Mouse (Mus musculus) C2C12 (cell line): ENCODE results near the gene Bmf. TPM values are rescaled to one million over a fixed set of nuclear protein-coding genes. Genes with fewer than 3 reads are reported as not detected.

Experiments used
- H3K27me3 ChIP-seq: one replicate; pipeline ENCODE4 v1.6.1; 2011; ENCODE audit not compliant: control insufficient read depth, insufficient read depth, insufficient read length
- H3K36me3 ChIP-seq: one replicate; pipeline ENCODE4 v1.6.1; 2011; ENCODE audit not compliant: control insufficient read depth, insufficient read depth
- H3K4me3 ChIP-seq: one replicate; pipeline ENCODE4 v1.5.1; 2011; ENCODE audit warnings: mild to moderate bottlenecking, control low read depth; ENCODE audit not compliant: poor library complexity, insufficient read depth, severe bottlenecking
- H3K79me2 ChIP-seq: one replicate; pipeline ENCODE4 v1.6.1; 2011; ENCODE audit not compliant: control insufficient read depth, insufficient read depth
- H3K79me3 ChIP-seq: one replicate; pipeline ENCODE4 v1.6.1; 2011; ENCODE audit warnings: low read depth, control low read depth
- H3ac ChIP-seq: one replicate; pipeline ENCODE3; 2011; ENCODE audit warnings: low read depth; ENCODE audit not compliant: control insufficient read depth, insufficient read length
- CEBPB ChIP-seq: IDR thresholded peaks from one replicate; pipeline ENCODE4 v1.6.1; 2011; ENCODE audit warnings: low read depth, mild to moderate bottlenecking, control low read depth, moderate library complexity
- CTCF ChIP-seq: IDR thresholded peaks from one replicate; pipeline ENCODE4 v1.5.1; 2011; ENCODE audit not compliant: control insufficient read depth, insufficient read depth, insufficient read length
- FOSL1 ChIP-seq: IDR thresholded peaks from one replicate; pipeline ENCODE4 v1.8.0; 2011; ENCODE audit warnings: mild to moderate bottlenecking, low read length; ENCODE audit not compliant: poor library complexity, insufficient read depth, severe bottlenecking
- MAX ChIP-seq: IDR thresholded peaks from one replicate; pipeline ENCODE4 v1.6.1; 2011; ENCODE audit warnings: mild to moderate bottlenecking, control low read depth
- MYOD1 ChIP-seq: IDR thresholded peaks from one replicate; pipeline ENCODE4 v1.6.1; 2011; ENCODE audit warnings: low read depth; ENCODE audit not compliant: control insufficient read depth, insufficient read length
- MYOG ChIP-seq: IDR thresholded peaks from one replicate; pipeline ENCODE4 v1.6.1; 2011; ENCODE audit not compliant: control insufficient read depth, insufficient read length; ENCODE audit errors: extremely low read depth
- USF1 ChIP-seq: IDR thresholded peaks from one replicate; pipeline ENCODE4 v1.6.1; 2011; ENCODE audit warnings: low read depth, mild to moderate bottlenecking, control low read depth, moderate library complexity
- polyA plus RNA-seq: library from polyadenylated mRNA; unstranded; fragments of >200 nt; fragmentation: generic; extraction: Trizol; gene quantifications from one replicate; pipeline ENCODE4 v1.2.1, GENCODE M21; 2012; ENCODE audit warnings: missing spikeins

Bmf gene
- polyA plus RNA-seq, 1 experiment: 0.42 TPM

GRCm38 (mm10) chr2:118541716-118542115, 7.8 kb downstream of the Bmf start:
- H3K4me3 ChIP-seq: no peak overlapping the region
- no peaks in the 10 kb centered on the region for H3K79me3 ChIP-seq
- no peak overlapping the region for H3ac ChIP-seq
- no peaks in the 10 kb centered on the region for H3K36me3 ChIP-seq
- no peaks in the 10 kb centered on the region for H3K79me2 ChIP-seq
- no peaks in the 10 kb centered on the region for H3K27me3 ChIP-seq
- TF ChIP-seq USF1: no peak
- TF ChIP-seq MYOD1: no peak
- no peak for TF ChIP-seq CEBPB
- no peak for TF ChIP-seq MYOG
- no peak for TF ChIP-seq FOSL1

- no peak overlapping the region for H3K4me3 ChIP-seq
Observed at GRCm38 (mm10) chr2:118540691-118541117, 8.8 kb downstream of the Bmf start.

GRCm38 (mm10) chr2:118539881-118540516, 9.5 kb downstream of the Bmf start:
- Histone ChIP-seq H3K79me2 (no peaks in the 10 kb centered on the region), H3K4me3 (no peak overlapping the region), H3K36me3 (no peaks in the 10 kb centered on the region)

More at GRCm38 (mm10) chr2:118540691-118541117, 8.8 kb downstream of the Bmf start:
- no peaks in the 10 kb centered on the region for H3K36me3 ChIP-seq
- H3K27me3 ChIP-seq: no peaks in the 10 kb centered on the region
- no peak overlapping the region for H3ac ChIP-seq
- TF ChIP-seq MYOG (no peak), MAX (no peak), USF1 (no peak), CTCF (no peak), CEBPB (no peak), FOSL1 (no peak), MYOD1 (no peak)
- H3K79me2 ChIP-seq: no peaks in the 10 kb centered on the region
- no peaks in the 10 kb centered on the region for H3K79me3 ChIP-seq

GRCm38 (mm10) chr2:118539040-118539439, 10.4 kb downstream of the Bmf start:
- Histone ChIP-seq H3K4me3 (no peak overlapping the region), H3ac (no peak overlapping the region), H3K27me3 (no peaks in the 10 kb centered on the region), H3K79me2 (no peaks in the 10 kb centered on the region), H3K79me3 (no peaks in the 10 kb centered on the region), H3K36me3 (no peaks in the 10 kb centered on the region)
- TF ChIP-seq MYOG (no peak), CTCF (no peak), FOSL1 (no peak), MYOD1 (no peak), MAX (no peak), CEBPB (no peak), USF1 (no peak)

More at GRCm38 (mm10) chr2:118539881-118540516, 9.5 kb downstream of the Bmf start:
- Histone ChIP-seq H3ac (no peak overlapping the region), H3K27me3 (no peaks in the 10 kb centered on the region), H3K79me3 (no peaks in the 10 kb centered on the region)
- TF ChIP-seq MYOD1: no peak
- no peak for TF ChIP-seq USF1
- TF ChIP-seq FOSL1: no peak
- TF ChIP-seq MAX: no peak
- TF ChIP-seq MYOG: no peak
- TF ChIP-seq CTCF: no peak
- no peak for TF ChIP-seq CEBPB

GRCm38 (mm10) chr2:118537226-118537625, 12.3 kb downstream of the Bmf start:
- no peak for TF ChIP-seq MYOD1
- no peak for TF ChIP-seq USF1
- TF ChIP-seq MAX: no peak
- no peak for TF ChIP-seq CTCF
- TF ChIP-seq MYOG: no peak
- no peak for TF ChIP-seq FOSL1
- TF ChIP-seq CEBPB: no peak

GRCm38 (mm10) chr2:118536553-118536952, 12.9 kb downstream of the Bmf start:
- H3K79me3 ChIP-seq: no peaks in the 10 kb centered on the region
- TF ChIP-seq CTCF: no peak
- no peak for TF ChIP-seq CEBPB
- TF ChIP-seq MAX: no peak
- no peak for TF ChIP-seq USF1
- no peak for TF ChIP-seq MYOG
- H3ac ChIP-seq: no peak overlapping the region
- H3K27me3 ChIP-seq: no peaks in the 10 kb centered on the region
- H3K4me3 ChIP-seq: no peak overlapping the region
- no peaks in the 10 kb centered on the region for H3K79me2 ChIP-seq
- H3K36me3 ChIP-seq: no peaks in the 10 kb centered on the region

More at GRCm38 (mm10) chr2:118537226-118537625, 12.3 kb downstream of the Bmf start:
- H3ac ChIP-seq: no peak overlapping the region
- H3K36me3 ChIP-seq: no peaks in the 10 kb centered on the region
- no peak overlapping the region for H3K4me3 ChIP-seq
- no peaks in the 10 kb centered on the region for H3K79me2 ChIP-seq
- H3K79me3 ChIP-seq: no peaks in the 10 kb centered on the region
- H3K27me3 ChIP-seq: no peaks in the 10 kb centered on the region
